Mouse (Mus musculus): ENCODE measurements at regions not wholly inside any gene's neighbourhood (a gene's known extent, or its start where the extent isn't known, plus 50 kb on each side); places are given as distances from the start of the nearest gene placed in this dataset.

GRCm38 (mm10) chr4:124428844-124429243 is 181.8 kb downstream of the 3100002H09Rik start:
- TF ChIP-seq CTCF (IDR thresholded peaks at IDR 0.05; ENCODE audit: low read depth, low read length) (no peak), POLR2A (IDR thresholded peaks at IDR 0.05; ENCODE audit: insufficient read depth, low read length) (no peak), EP300 (IDR thresholded peaks at IDR 0.05; ENCODE audit: insufficient read depth, low read depth, low read length) (no peak)

Data from ES-Bruce4 (cell line).